Mouse (Mus musculus): ENCODE results near the gene Steap3.
"Not testable (repeated sequence)": the region's sequence is repeated elsewhere in the genome, so short reads cannot be mapped to it uniquely, and the experiment has no call there.

Steap3 gene

GRCm38 (mm10) chr1:120272605-120273004 is at the start of gene Steap3:
Gene Steap3, minus strand, starts transcription at chr1:120272705.
- DNase-seq: no peak

GRCm38 (mm10) chr1:120321270-120322021 is 48.9 kb upstream of the Steap3 start:
- DNase-seq: no peak

- no peak for DNase-seq
Measured at GRCm38 (mm10) chr1:120305801-120306200, 33.3 kb upstream of the Steap3 start.

- no peak for DNase-seq
Measured at GRCm38 (mm10) chr1:120296936-120297335, 24.4 kb upstream of the Steap3 start.

GRCm38 (mm10) chr1:120293803-120294202 is 21.3 kb upstream of the Steap3 start:
- DNase-seq: no peak

GRCm38 (mm10) chr1:120291709-120292108 is 19.2 kb upstream of the Steap3 start:
- DNase-seq: no peak

GRCm38 (mm10) chr1:120289843-120290242 is 17.3 kb upstream of the Steap3 start:
- no peak for DNase-seq

GRCm38 (mm10) chr1:120287679-120288078 is 15.2 kb upstream of the Steap3 start:
- DNase-seq: no peak

GRCm38 (mm10) chr1:120276058-120276457 is 3.6 kb upstream of the Steap3 start:
- DNase-seq: not testable (repeated sequence)

- DNase-seq: no peak
Measured at GRCm38 (mm10) chr1:120275224-120275623, 2.7 kb upstream of the Steap3 start.

GRCm38 (mm10) chr1:120270882-120271281 is 1.6 kb downstream of the Steap3 start:
- no peak for DNase-seq

GRCm38 (mm10) chr1:120270115-120270514 is 2.4 kb downstream of the Steap3 start:
- no peak for DNase-seq

- DNase-seq: no peak
Measured at GRCm38 (mm10) chr1:120267631-120268030, 4.9 kb downstream of the Steap3 start.

- DNase-seq: no peak
Measured at GRCm38 (mm10) chr1:120266460-120266859, 6.0 kb downstream of the Steap3 start.

- peak; percentile 29 for DNase-seq
Measured at GRCm38 (mm10) chr1:120264861-120265686, 7.4 kb downstream of the Steap3 start.

GRCm38 (mm10) chr1:120263226-120263625 is 9.3 kb downstream of the Steap3 start:
- DNase-seq: no peak

GRCm38 (mm10) chr1:120261166-120261565 is 11.3 kb downstream of the Steap3 start:
- no peak for DNase-seq

- no peak for DNase-seq
Measured at GRCm38 (mm10) chr1:120259249-120259648, 13.3 kb downstream of the Steap3 start.

GRCm38 (mm10) chr1:120258744-120259143 is 13.8 kb downstream of the Steap3 start:
- no peak for DNase-seq

- no peak for DNase-seq
Measured at GRCm38 (mm10) chr1:120258245-120258644, 14.3 kb downstream of the Steap3 start.

GRCm38 (mm10) chr1:120253751-120254150 is 18.8 kb downstream of the Steap3 start:
- DNase-seq: no peak

GRCm38 (mm10) chr1:120252519-120253160 is 19.9 kb downstream of the Steap3 start:
- DNase-seq: no peak

GRCm38 (mm10) chr1:120251193-120251592 is 21.3 kb downstream of the Steap3 start:
- DNase-seq: no peak

GRCm38 (mm10) chr1:120250586-120250985 is 21.9 kb downstream of the Steap3 start:
- DNase-seq: no peak
